Mouse (Mus musculus) embryonic facial prominence, embryonic 10.5 days (tissue): ENCODE data around the gene Vtcn1. TPM values are rescaled to one million over a fixed set of nuclear protein-coding genes. Genes with fewer than 3 reads are reported as not detected.

Experiments used
- DNase-seq: peaks from one replicate; pipeline ENCODE4 v3.0.0-alpha.2; 2017; ENCODE audit warnings: low spot score
- H3K27ac ChIP-seq: fragments of 300-500 bp; sonication (generic); replicated peaks from 2 replicates; pipeline ENCODE4 v1.5.1; 2016; ENCODE audit warnings: mild to moderate bottlenecking
- H3K27me3 ChIP-seq: fragments of 300-500 bp; sonication (generic); replicated peaks from 2 replicates; pipeline ENCODE4 v1.6.1; 2016; ENCODE audit warnings: low read depth, mild to moderate bottlenecking; ENCODE audit not compliant: poor library complexity, severe bottlenecking
- H3K36me3 ChIP-seq: fragments of 300-500 bp; sonication (generic); replicated peaks from 2 replicates; pipeline ENCODE4 v1.6.1; 2016; ENCODE audit warnings: mild to moderate bottlenecking, moderate library complexity
- H3K4me1 ChIP-seq: fragments of 300-500 bp; sonication (generic); 2 replicates; pipeline ENCODE4 v1.6.1; 2016
- H3K4me3 ChIP-seq: fragments of 300-500 bp; sonication (generic); 2 replicates; pipeline ENCODE4 v1.5.1; 2016; ENCODE audit warnings: mild to moderate bottlenecking, moderate library complexity
- H3K9me3 ChIP-seq: fragments of 300-500 bp; sonication (generic); 2 replicates; pipeline ENCODE4 v1.6.1; 2016; ENCODE audit warnings: mild to moderate bottlenecking
- WGBS: fragments of 180-500 bp; shearing (Covaris S2); methylation state at CpG from one replicate; pipeline ENCODE4 v1.1.7; 2016; 5-methylcytosine and 5-hydroxymethylcytosine counted together
- polyA plus RNA-seq: library from polyadenylated mRNA; unstranded; fragments of >200 nt; fragmentation: Nextera tagmentation; extraction: Ambion mirVana; gene quantifications from 2 replicates; pipeline ENCODE4 v1.2.1, GENCODE M21; 2016

The Vtcn1 gene
- polyA plus RNA-seq, 1 experiment from 2014 or later = not detected

- WGBS = 84% methylated on average over 23 of the region's 23 CpGs
- H3K36me3 ChIP-seq = no peaks in the 10 kb centered on the region
- no peaks in the 10 kb centered on the region for H3K9me3 ChIP-seq
- no peak overlapping the region for H3K4me3 ChIP-seq
- H3K27ac ChIP-seq = no peak overlapping the region
- H3K4me1 ChIP-seq = peaks cover 7% of the 10 kb centered on the region; the same call in 1 of the 2 replicates
- no peak for DNase-seq
- no peaks in the 10 kb centered on the region for H3K27me3 ChIP-seq
Observed at GRCm38 (mm10) chr3:100861307-100862303, 36.3 kb downstream of the Vtcn1 start.

GRCm38 (mm10) chr3:100866946-100867345 is 41.7 kb downstream of the Vtcn1 start:
- Histone ChIP-seq H3K27ac (no peak overlapping the region), H3K4me3 (no peak overlapping the region), H3K4me1 (peaks cover 4% of the 10 kb centered on the region), H3K9me3 (no peaks in the 10 kb centered on the region), H3K36me3 (no peaks in the 10 kb centered on the region), H3K27me3 (no peaks in the 10 kb centered on the region)
- 43% methylated on average over 5 of the region's 5 CpGs for WGBS
- DNase-seq = no peak

- no peaks in the 10 kb centered on the region for H3K36me3 ChIP-seq
- H3K4me1 ChIP-seq = no peaks in the 10 kb centered on the region
- no peak for DNase-seq
- H3K27ac ChIP-seq = no peak overlapping the region
- no peak overlapping the region for H3K4me3 ChIP-seq
- WGBS = 92% methylated on average over 4 of the region's 4 CpGs
- H3K27me3 ChIP-seq = no peaks in the 10 kb centered on the region
- H3K9me3 ChIP-seq = no peaks in the 10 kb centered on the region
Observed at GRCm38 (mm10) chr3:100877057-100877456, 51.8 kb downstream of the Vtcn1 start.

GRCm38 (mm10) chr3:100881403-100881802 is 56.1 kb downstream of the Vtcn1 start:
- no peak for DNase-seq
- H3K9me3 ChIP-seq = no peaks in the 10 kb centered on the region
- no peak overlapping the region for H3K27ac ChIP-seq
- H3K4me1 ChIP-seq = no peaks in the 10 kb centered on the region
- H3K36me3 ChIP-seq = no peaks in the 10 kb centered on the region
- no peak overlapping the region for H3K4me3 ChIP-seq
- no peaks in the 10 kb centered on the region for H3K27me3 ChIP-seq
- WGBS = 79% methylated on average over 6 of the region's 6 CpGs

- no peaks in the 10 kb centered on the region for H3K27me3 ChIP-seq
- 91% methylated on average over 9 of the region's 9 CpGs for WGBS
- no peaks in the 10 kb centered on the region for H3K4me1 ChIP-seq
- no peak overlapping the region for H3K4me3 ChIP-seq
- DNase-seq = no peak
- no peaks in the 10 kb centered on the region for H3K9me3 ChIP-seq
- H3K36me3 ChIP-seq = no peaks in the 10 kb centered on the region
- H3K27ac ChIP-seq = no peak overlapping the region
Observed at GRCm38 (mm10) chr3:100881843-100882634, 56.8 kb downstream of the Vtcn1 start.

GRCm38 (mm10) chr3:100889234-100889633 is 64.0 kb downstream of the Vtcn1 start:
- WGBS = 83% methylated on average over 1 of the region's 1 CpGs
- peaks cover 10% of the 10 kb centered on the region for H3K4me1 ChIP-seq
- H3K4me3 ChIP-seq = no peak overlapping the region
- H3K36me3 ChIP-seq = no peaks in the 10 kb centered on the region
- no peak overlapping the region for H3K27ac ChIP-seq
- no peaks in the 10 kb centered on the region for H3K27me3 ChIP-seq
- no peak for DNase-seq
- no peaks in the 10 kb centered on the region for H3K9me3 ChIP-seq

GRCm38 (mm10) chr3:100890406-100890805 is 65.1 kb downstream of the Vtcn1 start:
- peaks cover 10% of the 10 kb centered on the region for H3K4me1 ChIP-seq
- no peaks in the 10 kb centered on the region for H3K27me3 ChIP-seq
- 87% methylated on average over 3 of the region's 3 CpGs for WGBS
- no peaks in the 10 kb centered on the region for H3K36me3 ChIP-seq
- no peak for DNase-seq
- H3K27ac ChIP-seq = no peak overlapping the region
- H3K9me3 ChIP-seq = no peaks in the 10 kb centered on the region
- H3K4me3 ChIP-seq = no peak overlapping the region

GRCm38 (mm10) chr3:100892383-100893335 is 67.4 kb downstream of the Vtcn1 start:
- Histone ChIP-seq H3K4me3 (no peak overlapping the region), H3K4me1 (peaks cover 10% of the 10 kb centered on the region), H3K9me3 (no peaks in the 10 kb centered on the region), H3K36me3 (no peaks in the 10 kb centered on the region), H3K27ac (no peak overlapping the region), H3K27me3 (no peaks in the 10 kb centered on the region)
- DNase-seq = no peak
- WGBS = 57% methylated on average over 11 of the region's 11 CpGs

- no peak overlapping the region for H3K4me3 ChIP-seq
- 87% methylated on average over 6 of the region's 6 CpGs for WGBS
- peaks cover 10% of the 10 kb centered on the region for H3K4me1 ChIP-seq
- H3K36me3 ChIP-seq = no peaks in the 10 kb centered on the region
- DNase-seq = no peak
- H3K9me3 ChIP-seq = no peaks in the 10 kb centered on the region
- no peak overlapping the region for H3K27ac ChIP-seq
- no peaks in the 10 kb centered on the region for H3K27me3 ChIP-seq
Observed at GRCm38 (mm10) chr3:100895500-100895899, 70.2 kb downstream of the Vtcn1 start.

GRCm38 (mm10) chr3:100906128-100906527 is 80.9 kb downstream of the Vtcn1 start:
- WGBS = 73% methylated on average over 6 of the region's 6 CpGs
- H3K27ac ChIP-seq = no peak overlapping the region
- H3K9me3 ChIP-seq = no peaks in the 10 kb centered on the region
- peaks cover 5% of the 10 kb centered on the region; the same call in 1 of the 2 replicates for H3K4me1 ChIP-seq
- H3K27me3 ChIP-seq = no peaks in the 10 kb centered on the region
- no peak for DNase-seq
- no peak overlapping the region for H3K4me3 ChIP-seq
- H3K36me3 ChIP-seq = no peaks in the 10 kb centered on the region

GRCm38 (mm10) chr3:100906916-100907315 is 81.7 kb downstream of the Vtcn1 start:
- DNase-seq = no peak
- peaks cover 12% of the 10 kb centered on the region for H3K4me1 ChIP-seq

GRCm38 (mm10) chr3:100908594-100908993 is 83.3 kb downstream of the Vtcn1 start:
- H3K36me3 ChIP-seq = no peaks in the 10 kb centered on the region
- peaks cover 14% of the 10 kb centered on the region for H3K4me1 ChIP-seq
- 66% methylated on average over 6 of the region's 6 CpGs for WGBS
- H3K27ac ChIP-seq = no peak overlapping the region
- no peak overlapping the region for H3K4me3 ChIP-seq
- no peaks in the 10 kb centered on the region for H3K27me3 ChIP-seq
- DNase-seq = no peak
- H3K9me3 ChIP-seq = no peaks in the 10 kb centered on the region

More at GRCm38 (mm10) chr3:100906916-100907315, 81.7 kb downstream of the Vtcn1 start:
- Histone ChIP-seq H3K4me3 (no peak overlapping the region), H3K9me3 (no peaks in the 10 kb centered on the region), H3K27ac (no peak overlapping the region), H3K27me3 (no peaks in the 10 kb centered on the region), H3K36me3 (no peaks in the 10 kb centered on the region)
- WGBS = 32% methylated on average over 3 of the region's 3 CpGs
